Mouse (Mus musculus) embryonic facial prominence, embryonic 13.5 days (tissue): ENCODE measurements around the gene Rhox3a. TPM values are rescaled to one million over a fixed set of nuclear protein-coding genes. Genes with fewer than 3 reads are reported as not detected.
"Not testable (repeated sequence)": the region's sequence is repeated elsewhere in the genome, so short reads cannot be mapped to it uniquely, and the experiment has no call there.

Source experiments
- ATAC-seq: fragments of 200-750 bp; cut with Nextera tagmentation; 2 replicates; pipeline ENCODE4 v1.8.0; 2017; ENCODE audit warnings: low read depth; ENCODE audit not compliant: insufficient number of reproducible peaks, insufficient read depth, low FRiP score, low TSS enrichment
- H3K27ac ChIP-seq: fragments of 300-500 bp; sonication (generic); 2 replicates; pipeline ENCODE4 v1.5.1; 2015; ENCODE audit warnings: moderate library complexity, mild to moderate bottlenecking, inconsistent platforms
- H3K27me3 ChIP-seq: fragments of 300-500 bp; sonication (generic); 2 replicates; pipeline ENCODE4 v1.6.1; 2015; ENCODE audit warnings: mild to moderate bottlenecking, inconsistent platforms
- H3K36me3 ChIP-seq: fragments of 300-500 bp; sonication (generic); 2 replicates; pipeline ENCODE4 v1.6.1; 2015; ENCODE audit warnings: mild to moderate bottlenecking, inconsistent platforms
- H3K4me1 ChIP-seq: fragments of 300-500 bp; sonication (generic); 2 replicates; pipeline ENCODE4 v1.6.1; 2015; ENCODE audit warnings: inconsistent platforms
- H3K4me2 ChIP-seq: fragments of 300-500 bp; sonication (generic); 2 replicates; pipeline ENCODE4 v1.6.1; 2015; ENCODE audit warnings: moderate library complexity, mild to moderate bottlenecking, inconsistent platforms
- H3K4me3 ChIP-seq: fragments of 300-500 bp; sonication (generic); 2 replicates; pipeline ENCODE4 v1.5.1; 2015; ENCODE audit warnings: mild to moderate bottlenecking, inconsistent platforms
- H3K9ac ChIP-seq: fragments of 300-500 bp; sonication (generic); 2 replicates; pipeline ENCODE4 v1.6.1; 2015; ENCODE audit warnings: mild to moderate bottlenecking, inconsistent platforms
- H3K9me3 ChIP-seq: fragments of 300-500 bp; sonication (generic); 2 replicates; pipeline ENCODE4 v1.6.1; 2016; ENCODE audit warnings: inconsistent platforms
- WGBS: fragments of 180-500 bp; shearing (Covaris S2); methylation state at CpG from one replicate; pipeline ENCODE4 v1.1.7; 2015; ENCODE audit warnings: mixed read lengths; 5-methylcytosine and 5-hydroxymethylcytosine counted together
- polyA plus RNA-seq: library from polyadenylated mRNA; unstranded; fragments of >200 nt; fragmentation: Nextera tagmentation; extraction: Ambion mirVana; gene quantifications from 2 replicates; pipeline ENCODE4 v1.2.1, GENCODE M21; 2015

Gene Rhox3a
- polyA plus RNA-seq, result not detected in 2 replicates

GRCm38 (mm10) chrX:37249619-37250018 lies at the start of gene Rhox3a:
Rhox3a (plus strand) TSS chrX:37249919.
- H3K36me3 ChIP-seq, H3K9ac ChIP-seq, H3K27me3 ChIP-seq, H3K4me2 ChIP-seq, ATAC-seq, H3K4me3 ChIP-seq, H3K9me3 ChIP-seq, H3K27ac ChIP-seq, H3K4me1 ChIP-seq: not testable (repeated sequence)
- WGBS, result 82% methylated on average over 1 of the region's 3 CpGs

- Histone ChIP-seq H3K27ac (no peak within 1 kb of the TSS), H3K4me1 (no peaks in the 10 kb centered on the region), H3K36me3 (no peaks in the 10 kb centered on the region), H3K9ac (no peak within 1 kb of the TSS), H3K27me3 (no peaks in the 10 kb centered on the region), H3K9me3 (no peaks in the 10 kb centered on the region), H3K4me2 (no peak within 1 kb of the TSS), H3K4me3 (no peak within 1 kb of the TSS)
- WGBS, result 83% methylated on average over 10 of the region's 10 CpGs
- no peak for ATAC-seq
These were observed 38.8 kb upstream of the Rhox3a start, which contains the start of gene Gm9 for GRCm38 (mm10) chrX:37210941-37211340. Gm9 (minus strand) TSS chrX:37211041.

GRCm38 (mm10) chrX:37222158-37222557 lies 27.6 kb upstream of the Rhox3a start, which contains the start of gene Rhox1:
Rhox1 (minus strand) TSS chrX:37222258.
- H3K27me3 ChIP-seq, ATAC-seq, H3K4me1 ChIP-seq, H3K36me3 ChIP-seq, H3K4me3 ChIP-seq, H3K27ac ChIP-seq, H3K9ac ChIP-seq, H3K4me2 ChIP-seq, H3K9me3 ChIP-seq: not testable (repeated sequence)
- WGBS, result 45% methylated on average over 1 of the region's 1 CpGs

GRCm38 (mm10) chrX:37244676-37245075 lies 5.0 kb upstream of the Rhox3a start, which contains the start of gene Rhox2a:
Rhox2a (plus strand) TSS chrX:37244976.
- not testable (repeated sequence) for H3K4me2 ChIP-seq, H3K36me3 ChIP-seq, H3K4me1 ChIP-seq, H3K9me3 ChIP-seq, H3K27me3 ChIP-seq, ATAC-seq, H3K4me3 ChIP-seq, H3K9ac ChIP-seq, H3K27ac ChIP-seq
- WGBS, result 100% methylated on average over 2 of the region's 9 CpGs

GRCm38 (mm10) chrX:37265038-37265437 lies 15.3 kb downstream of the Rhox3a start, which contains the start of gene Rhox4a:
Rhox4a (plus strand) TSS chrX:37265338.
- 93% methylated on average over 11 of the region's 19 CpGs for WGBS

More at GRCm38 (mm10) chrX:37265038-37265437, 15.3 kb downstream of the Rhox3a start, which contains the start of gene Rhox4a:
- not testable (repeated sequence) for H3K27ac ChIP-seq, H3K36me3 ChIP-seq, ATAC-seq, H3K4me2 ChIP-seq, H3K4me1 ChIP-seq, H3K9ac ChIP-seq, H3K27me3 ChIP-seq, H3K4me3 ChIP-seq, H3K9me3 ChIP-seq

Other genes with a start within 250 kb of the Rhox3a start
- gene Sowahd, start 201.1 kb upstream of the Rhox3a start, polyA plus RNA-seq, result not detected in 2 replicates
- 601 and 648 TPM in 2 replicates for gene Rpl39, start 164.5 kb upstream of the Rhox3a start, polyA plus RNA-seq
- gene Upf3b, start 139.6 kb upstream of the Rhox3a start, polyA plus RNA-seq, result 23.4 and 24.4 TPM in 2 replicates
- gene Nkap, start 123.1 kb upstream of the Rhox3a start, polyA plus RNA-seq, result 16.7 and 17.4 TPM in 2 replicates
- not detected in 2 replicates for gene Akap14, start 81.1 kb upstream of the Rhox3a start, polyA plus RNA-seq
- gene Ndufa1, start 58.8 kb upstream of the Rhox3a start, polyA plus RNA-seq, result 454 and 456 TPM in 2 replicates
- 12.4 and 14.1 TPM in 2 replicates for gene Rnf113a1, start 58.7 kb upstream of the Rhox3a start, polyA plus RNA-seq
- gene Gm9, start 38.9 kb upstream of the Rhox3a start, polyA plus RNA-seq, result not detected in 2 replicates
- gene Rhox1, start 27.7 kb upstream of the Rhox3a start, polyA plus RNA-seq, result not detected in 2 replicates
- gene Rhox2a, start 4.9 kb upstream of the Rhox3a start, polyA plus RNA-seq, result not detected in 2 replicates
- gene Rhox4a, start 15.4 kb downstream of the Rhox3a start, polyA plus RNA-seq, result 1.1 TPM in 1 of 2 replicates, not detected in the other
- not detected in 2 replicates for gene Rhox3a2, start 130.1 kb downstream of the Rhox3a start, polyA plus RNA-seq
- gene Rhox4a2, start 140.9 kb downstream of the Rhox3a start, polyA plus RNA-seq, result 1.7 TPM in 1 of 2 replicates, not detected in the other
- gene Rhox2b, start 162.1 kb downstream of the Rhox3a start, polyA plus RNA-seq, result not detected in 2 replicates
- 0.87 TPM in 1 of 2 replicates, not detected in the other for gene Rhox4b, start 182.6 kb downstream of the Rhox3a start, polyA plus RNA-seq
- 0.45 TPM in 1 of 2 replicates, not detected in the other for gene Rhox2c, start 203.8 kb downstream of the Rhox3a start, polyA plus RNA-seq
- gene Rhox3c, start 208.7 kb downstream of the Rhox3a start, polyA plus RNA-seq, result not detected in 2 replicates
- not detected in 2 replicates for gene Rhox4c, start 230.4 kb downstream of the Rhox3a start, polyA plus RNA-seq
- not detected in 2 replicates for gene Rhox2d, start 243.5 kb downstream of the Rhox3a start, polyA plus RNA-seq